Mouse (Mus musculus): ENCODE measurements around the gene Majin. TPM values are rescaled to one million over a fixed set of nuclear protein-coding genes. Genes with fewer than 3 reads are reported as not detected.
A peak's percentile ranks its signal among the peaks of the same experiment; 100 is the strongest.

Gene Majin
- polyA plus RNA-seq, 1 experiment from 2014 or later: not detected

DNA sequence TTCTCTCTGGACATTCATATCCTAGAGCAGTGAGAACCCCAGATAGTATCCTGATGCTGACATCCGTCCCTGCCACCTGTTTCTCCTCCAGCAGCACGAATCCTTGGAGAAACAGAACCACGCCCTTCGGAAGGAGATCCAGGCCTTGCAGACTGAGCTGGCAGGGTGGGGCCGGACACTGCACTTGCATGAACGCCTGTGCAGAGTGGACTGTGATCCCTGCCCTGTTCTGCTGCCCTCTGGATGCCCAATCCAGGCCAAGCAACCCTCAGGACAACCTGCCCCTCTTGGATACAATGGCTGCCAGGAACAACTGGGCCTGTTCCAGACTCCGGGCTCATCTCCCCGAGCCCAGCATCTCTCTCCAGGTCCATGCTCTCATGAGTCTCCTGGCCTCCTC, 13.0 kb upstream of the Majin start:
- Histone ChIP-seq H3K9ac (no peak overlapping the region), H3K27me3 (no peaks in the 10 kb centered on the region), H3K4me1 (no peaks in the 10 kb centered on the region), H3K9me3 (replicated peaks) (no peaks in the 10 kb centered on the region), H3K27ac (no peak overlapping the region), H3K4me2 (no peak overlapping the region), H3K4me3 (replicated peaks) (no peak overlapping the region), H3K36me3 (no peaks in the 10 kb centered on the region)
- ATAC-seq (replicated peaks; ENCODE audit: low FRiP score): no peak
- whole genome bisulfite sequencing: 82% methylated on average over 8 of the region's 8 CpGs

DNA sequence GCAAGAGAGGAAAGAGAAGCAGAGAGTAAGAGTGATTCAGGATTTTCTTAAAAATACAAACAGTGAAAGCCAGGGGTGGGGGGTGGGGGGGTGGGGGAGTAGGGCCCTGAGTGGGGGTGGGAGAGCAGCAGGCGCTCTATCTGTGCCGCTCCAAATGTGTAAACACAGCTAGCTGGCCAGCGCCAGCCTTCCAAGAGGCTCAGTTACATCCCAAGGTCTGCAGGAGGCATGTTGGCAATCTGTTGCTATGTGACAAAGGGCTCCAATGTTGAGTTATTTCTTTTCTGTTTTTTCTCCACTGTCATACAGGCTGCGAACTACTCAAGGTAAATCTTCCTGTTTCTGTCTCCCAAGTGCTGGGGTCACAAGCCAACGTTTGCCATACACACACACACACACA, 9.4 kb upstream of the Majin start:
- Histone ChIP-seq H3K27me3 (no peaks in the 10 kb centered on the region), H3K4me3 (replicated peaks) (no peak overlapping the region), H3K4me2 (no peak overlapping the region), H3K9ac (no peak overlapping the region), H3K36me3 (no peaks in the 10 kb centered on the region), H3K4me1 (no peaks in the 10 kb centered on the region), H3K9me3 (replicated peaks) (no peaks in the 10 kb centered on the region), H3K27ac (no peak overlapping the region)
- 35% methylated on average over 5 of the region's 5 CpGs for WGBS
- ATAC-seq (replicated peaks; ENCODE audit: low FRiP score): no peak

DNA sequence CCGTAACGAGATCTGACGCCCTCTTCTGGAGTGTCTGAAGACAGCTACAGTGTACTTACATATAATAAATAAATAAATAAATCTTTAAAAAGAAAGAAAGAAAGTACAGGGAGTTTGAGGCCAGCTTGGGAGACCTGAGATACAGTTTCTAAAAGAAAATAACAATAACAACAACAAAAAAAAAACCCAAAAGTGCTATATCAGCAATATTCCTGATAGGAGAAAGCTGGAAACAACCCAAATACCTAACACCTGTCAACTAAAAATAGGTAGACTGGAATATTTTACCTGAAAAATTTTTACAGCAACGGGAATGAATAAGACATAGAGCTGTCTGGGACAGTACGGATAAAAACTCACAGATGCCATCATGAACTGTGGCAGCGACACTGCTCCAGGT, 5.4 kb upstream of the Majin start:
- 95% methylated on average over 6 of the region's 6 CpGs for whole genome bisulfite sequencing
- no peak overlapping the region for H3K4me3 ChIP-seq (replicated peaks)
- H3K27ac ChIP-seq: no peak overlapping the region
- H3K9ac ChIP-seq: no peak overlapping the region
- no peak overlapping the region for H3K4me2 ChIP-seq
- H3K9me3 ChIP-seq (replicated peaks): no peaks in the 10 kb centered on the region
- no peak for ATAC-seq (replicated peaks; ENCODE audit: low FRiP score)
- no peaks in the 10 kb centered on the region for H3K36me3 ChIP-seq
- no peaks in the 10 kb centered on the region for H3K4me1 ChIP-seq
- H3K27me3 ChIP-seq: no peaks in the 10 kb centered on the region

DNA sequence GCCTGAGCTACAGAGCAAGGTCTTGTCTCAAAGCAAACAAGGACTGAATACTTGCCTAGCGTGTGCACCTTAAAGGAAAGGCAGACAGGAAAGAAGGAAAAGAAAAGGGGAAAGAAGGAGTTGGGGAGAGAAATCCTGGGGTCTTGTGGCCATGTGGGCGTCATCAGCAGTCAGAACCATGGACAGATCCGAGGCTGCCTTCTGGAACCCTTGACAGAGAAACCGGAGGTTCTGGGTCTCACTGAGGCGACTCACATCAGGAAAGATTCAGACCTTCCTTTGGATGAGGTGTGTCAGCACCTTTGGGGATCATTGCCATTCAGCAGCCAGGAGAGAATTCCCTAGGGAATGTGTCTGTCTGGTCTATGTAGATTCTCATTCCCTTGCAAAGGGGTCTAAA, 2.6 kb upstream of the Majin start:
- Histone ChIP-seq H3K4me1 (no peaks in the 10 kb centered on the region), H3K9ac (no peak overlapping the region), H3K27me3 (no peaks in the 10 kb centered on the region), H3K9me3 (replicated peaks) (no peaks in the 10 kb centered on the region), H3K4me2 (no peak overlapping the region), H3K36me3 (no peaks in the 10 kb centered on the region), H3K27ac (no peak overlapping the region), H3K4me3 (replicated peaks) (no peak overlapping the region)
- no peak for ATAC-seq (replicated peaks; ENCODE audit: low FRiP score)
- 23% methylated on average over 5 of the region's 5 CpGs for WGBS

DNA sequence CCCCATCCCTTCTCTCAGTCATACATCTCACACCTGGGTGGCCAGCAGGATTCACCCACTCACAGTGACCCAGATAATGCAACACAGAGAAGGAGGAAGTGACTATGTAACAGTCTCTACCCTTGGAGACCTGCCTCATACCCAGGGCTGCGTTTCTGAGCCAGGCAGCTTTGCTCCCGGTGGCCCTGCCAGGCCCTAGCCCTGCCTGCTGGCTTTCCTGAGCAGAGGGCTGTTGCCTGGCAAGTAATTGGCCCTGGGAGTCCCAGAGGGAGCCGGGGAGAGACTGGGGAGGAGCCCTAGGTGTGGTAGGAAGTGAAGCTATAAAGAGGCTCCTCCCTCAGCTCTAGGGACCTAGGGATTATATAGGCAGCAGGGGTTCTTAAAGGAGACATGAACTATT, 1.7 kb upstream of the Majin start:
- no peaks in the 10 kb centered on the region for H3K36me3 ChIP-seq
- H3K27me3 ChIP-seq: no peaks in the 10 kb centered on the region
- H3K27ac ChIP-seq: no peak overlapping the region
- H3K9me3 ChIP-seq (replicated peaks): no peaks in the 10 kb centered on the region
- H3K4me1 ChIP-seq: no peaks in the 10 kb centered on the region
- no peak overlapping the region for H3K4me3 ChIP-seq (replicated peaks)
- no peak overlapping the region for H3K4me2 ChIP-seq
- 5% methylated on average over 3 of the region's 3 CpGs for WGBS
- H3K9ac ChIP-seq: no peak overlapping the region
- no peak for ATAC-seq (replicated peaks; ENCODE audit: low FRiP score)

- Histone ChIP-seq H3K4me2 (no peak overlapping the region), H3K4me3 (replicated peaks) (no peak overlapping the region), H3K9me3 (replicated peaks) (no peaks in the 10 kb centered on the region), H3K9ac (no peak overlapping the region), H3K36me3 (no peaks in the 10 kb centered on the region), H3K27me3 (no peaks in the 10 kb centered on the region), H3K4me1 (no peaks in the 10 kb centered on the region), H3K27ac (no peak overlapping the region)
- ATAC-seq (replicated peaks; ENCODE audit: low FRiP score): no peak
- 79% methylated on average over 2 of the region's 2 CpGs for WGBS
Measured at GRCm38 (mm10) chr19:6204265-6204664, 20.1 kb downstream of the Majin start.

- H3K4me3 ChIP-seq (replicated peaks): no peak overlapping the region
- 67% methylated on average over 5 of the region's 5 CpGs for WGBS
- H3K9me3 ChIP-seq (replicated peaks): no peaks in the 10 kb centered on the region
Measured at GRCm38 (mm10) chr19:6206716-6207115, 22.5 kb downstream of the Majin start.

GRCm38 (mm10) chr19:6216046-6216705, 32.0 kb downstream of the Majin start:
- ATAC-seq (replicated peaks; ENCODE audit: low FRiP score): no peak
- H3K4me1 ChIP-seq: no peaks in the 10 kb centered on the region
- WGBS: 43% methylated on average over 6 of the region's 6 CpGs

More at GRCm38 (mm10) chr19:6206716-6207115, 22.5 kb downstream of the Majin start:
- ATAC-seq (replicated peaks; ENCODE audit: low FRiP score): no peak
- H3K27me3 ChIP-seq: no peaks in the 10 kb centered on the region
- H3K27ac ChIP-seq: no peak overlapping the region
- no peaks in the 10 kb centered on the region for H3K4me1 ChIP-seq
- no peak overlapping the region for H3K4me2 ChIP-seq
- H3K36me3 ChIP-seq: no peaks in the 10 kb centered on the region
- H3K9ac ChIP-seq: no peak overlapping the region

DNA sequence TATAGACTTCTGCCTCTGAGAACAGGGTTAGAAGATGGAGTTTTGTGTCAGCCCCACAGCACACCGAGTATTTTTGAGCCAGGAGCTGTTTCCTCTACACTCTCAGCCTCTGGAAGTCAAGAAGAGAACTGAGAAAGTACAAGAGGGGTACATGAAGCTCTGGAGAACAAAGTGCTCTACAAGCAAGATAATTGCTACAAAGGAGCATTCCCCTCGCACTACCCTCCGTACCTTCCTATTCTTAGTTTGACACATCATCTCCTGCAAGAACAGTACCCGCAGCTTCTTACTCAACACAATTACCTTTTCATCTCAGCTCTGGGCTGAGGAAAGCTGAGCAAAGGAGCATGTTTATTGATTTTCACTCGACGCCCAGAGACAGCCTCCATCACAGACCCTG, 34.4 kb downstream of the Majin start:
- no peak overlapping the region for H3K4me2 ChIP-seq
- H3K9me3 ChIP-seq (replicated peaks): no peaks in the 10 kb centered on the region
- no peak for ATAC-seq (replicated peaks; ENCODE audit: low FRiP score)
- no peaks in the 10 kb centered on the region for H3K27me3 ChIP-seq
- H3K4me1 ChIP-seq: 0 out of 2 replicates have a peak, but pooled peaks cover 2% of the 10 kb centered on the region
- no peak overlapping the region for H3K4me3 ChIP-seq (replicated peaks)
- H3K36me3 ChIP-seq: no peaks in the 10 kb centered on the region
- WGBS: 71% methylated on average over 6 of the region's 6 CpGs
- H3K27ac ChIP-seq: no peak overlapping the region
- H3K9ac ChIP-seq: no peak overlapping the region

More at GRCm38 (mm10) chr19:6216046-6216705, 32.0 kb downstream of the Majin start:
- Histone ChIP-seq H3K27ac (no peak overlapping the region), H3K36me3 (no peaks in the 10 kb centered on the region), H3K9ac (no peak overlapping the region), H3K27me3 (no peaks in the 10 kb centered on the region), H3K9me3 (replicated peaks) (no peaks in the 10 kb centered on the region), H3K4me2 (no peak overlapping the region), H3K4me3 (replicated peaks) (no peak overlapping the region)

- ATAC-seq (replicated peaks; ENCODE audit: low FRiP score): peak; percentile 30; the same call in 1 of the 2 replicates
- H3K9ac ChIP-seq: no peak within 1 kb of the TSS
- H3K27me3 ChIP-seq: no peaks in the 10 kb centered on the region
- no peak within 1 kb of the TSS for H3K4me3 ChIP-seq (replicated peaks)
- peaks cover 31% of the 10 kb centered on the region for H3K36me3 ChIP-seq
- no peak within 1 kb of the TSS for H3K27ac ChIP-seq
- no peak within 1 kb of the TSS for H3K4me2 ChIP-seq
- peaks cover 13% of the 10 kb centered on the region for H3K4me1 ChIP-seq
- H3K9me3 ChIP-seq (replicated peaks): no peaks in the 10 kb centered on the region
- WGBS: 17% methylated on average over 2 of the region's 2 CpGs
Measured at GRCm38 (mm10) chr19:6226135-6226534, 41.9 kb downstream of the Majin start, which contains the start of gene Gpha2. Gene Gpha2 (plus strand): TSS chr19:6226380.

- peaks cover 13% of the 10 kb centered on the region for H3K4me1 ChIP-seq
- no peaks in the 10 kb centered on the region for H3K9me3 ChIP-seq (replicated peaks)
- no peak for ATAC-seq (replicated peaks; ENCODE audit: low FRiP score)
- H3K4me3 ChIP-seq (replicated peaks): no peak overlapping the region
- no peak overlapping the region for H3K4me2 ChIP-seq
- whole genome bisulfite sequencing: 87% methylated on average over 14 of the region's 14 CpGs
- no peak overlapping the region for H3K9ac ChIP-seq
- H3K36me3 ChIP-seq: peaks cover 36% of the 10 kb centered on the region
- no peaks in the 10 kb centered on the region for H3K27me3 ChIP-seq
- H3K27ac ChIP-seq: no peak overlapping the region
Measured at GRCm38 (mm10) chr19:6226763-6227162, 42.6 kb downstream of the Majin start.

- Histone ChIP-seq H3K27ac (no peak overlapping the region), H3K9ac (no peak overlapping the region), H3K36me3 (peaks cover 47% of the 10 kb centered on the region), H3K9me3 (replicated peaks) (no peaks in the 10 kb centered on the region), H3K4me3 (replicated peaks) (no peak overlapping the region), H3K4me2 (no peak overlapping the region), H3K27me3 (no peaks in the 10 kb centered on the region), H3K4me1 (peaks cover 13% of the 10 kb centered on the region)
- 85% methylated on average over 4 of the region's 4 CpGs for WGBS
- ATAC-seq (replicated peaks; ENCODE audit: low FRiP score): no peak
Measured at GRCm38 (mm10) chr19:6227864-6228263, 43.7 kb downstream of the Majin start.

DNA sequence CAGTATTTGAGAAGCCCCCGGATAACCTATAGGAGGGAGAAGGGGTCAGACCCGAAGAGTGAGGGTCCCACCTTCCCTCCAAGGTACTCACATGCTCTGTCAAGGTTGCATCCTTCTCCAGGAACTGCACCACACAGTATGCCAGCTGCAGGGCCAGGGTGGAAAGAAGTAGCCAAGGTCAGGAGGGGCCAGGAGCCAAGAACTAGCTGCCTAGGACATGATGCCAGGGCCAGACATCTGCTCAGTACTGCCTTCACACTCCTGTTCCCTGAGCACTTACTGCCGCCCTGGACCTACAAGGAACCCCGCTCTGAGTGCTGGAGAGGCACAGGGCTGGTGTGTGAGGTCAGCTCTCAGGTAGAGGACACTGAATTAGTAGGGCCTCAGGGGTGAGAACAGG, 46.2 kb downstream of the Majin start:
- Histone ChIP-seq H3K27ac (no peak overlapping the region), H3K4me1 (peaks cover 33% of the 10 kb centered on the region), H3K9me3 (replicated peaks) (no peaks in the 10 kb centered on the region), H3K4me2 (no peak overlapping the region), H3K36me3 (peaks cover 47% of the 10 kb centered on the region), H3K9ac (no peak overlapping the region), H3K27me3 (no peaks in the 10 kb centered on the region), H3K4me3 (replicated peaks) (no peak overlapping the region)
- no peak for ATAC-seq (replicated peaks; ENCODE audit: low FRiP score)
- WGBS: 84% methylated on average over 4 of the region's 4 CpGs

Data from kidney, embryonic 15.5 days (tissue).